Mouse (Mus musculus) limb, embryonic 10.5 days (tissue): ENCODE measurements around the gene Cyp2j7. TPM values are rescaled to one million over a fixed set of nuclear protein-coding genes. Genes with fewer than 3 reads are reported as not detected.
"Not testable (repeated sequence)": the region's sequence is repeated elsewhere in the genome, so short reads cannot be mapped to it uniquely, and the experiment has no call there.

Experiments used
- DNase-seq: peaks from one replicate; pipeline ENCODE4 v3.0.0-alpha.2; 2017; ENCODE audit warnings: low spot score
- H3K27ac ChIP-seq: fragments of 300-500 bp; sonication (generic); 2 replicates; pipeline ENCODE4 v1.5.1; 2016; ENCODE audit warnings: mild to moderate bottlenecking
- H3K27me3 ChIP-seq: fragments of 300-500 bp; sonication (generic); 2 replicates; pipeline ENCODE4 v1.6.1; 2016; ENCODE audit warnings: low read depth, mild to moderate bottlenecking; ENCODE audit not compliant: poor library complexity, severe bottlenecking
- H3K36me3 ChIP-seq: fragments of 300-500 bp; sonication (generic); 2 replicates; pipeline ENCODE4 v1.6.1; 2016; ENCODE audit warnings: mild to moderate bottlenecking, moderate library complexity
- H3K4me1 ChIP-seq: fragments of 300-500 bp; sonication (generic); 2 replicates; pipeline ENCODE4 v1.6.1; 2016
- H3K4me3 ChIP-seq: fragments of 300-500 bp; sonication (generic); 2 replicates; pipeline ENCODE4 v1.5.1; 2016; ENCODE audit warnings: mild to moderate bottlenecking, moderate library complexity
- H3K9me3 ChIP-seq: fragments of 300-500 bp; sonication (generic); replicated peaks from 2 replicates; pipeline ENCODE4 v1.6.1; 2016; ENCODE audit warnings: mild to moderate bottlenecking
- WGBS: fragments of 180-500 bp; shearing (Covaris S2); methylation state at CpG from one replicate; pipeline ENCODE4 v1.1.7; 2016; 5-methylcytosine and 5-hydroxymethylcytosine counted together
- polyA plus RNA-seq: library from polyadenylated mRNA; unstranded; fragments of >200 nt; fragmentation: Nextera tagmentation; extraction: Ambion mirVana; gene quantifications from 2 replicates; pipeline ENCODE4 v1.2.1, GENCODE M21; 2016

Cyp2j7 gene
- not detected in 2 replicates for polyA plus RNA-seq

DNA sequence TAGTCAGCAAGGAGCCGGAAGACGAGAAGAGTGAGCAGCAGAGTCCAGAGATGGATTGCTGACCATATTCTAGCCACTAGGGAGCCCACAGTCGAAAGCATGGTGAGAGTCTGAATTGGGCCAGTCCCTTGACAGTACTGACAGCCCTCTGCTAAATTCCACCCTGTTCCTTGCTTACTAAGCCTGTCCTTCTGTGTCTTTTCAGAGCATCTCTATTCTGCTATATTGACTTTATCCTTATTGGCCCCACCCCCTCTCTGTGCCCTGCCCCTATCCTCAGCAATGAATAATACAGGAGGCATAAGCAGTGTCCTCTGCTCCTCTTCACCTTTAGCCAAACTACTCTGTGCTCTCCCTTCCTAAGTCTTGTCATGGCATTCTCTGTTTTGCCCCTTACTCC, at the start of gene Cyp2j7:
TSS of gene Cyp2j7 (minus strand) at position 101 of the 400 bp plus-strand sequence.
- WGBS: 84% methylated on average over 3 of the region's 3 CpGs
- no peak for DNase-seq
- H3K27ac ChIP-seq: no peak within 1 kb of the TSS
- H3K27me3 ChIP-seq: no peaks in the 10 kb centered on the region
- no peak within 1 kb of the TSS for H3K4me3 ChIP-seq
- H3K36me3 ChIP-seq: no peaks in the 10 kb centered on the region
- H3K9me3 ChIP-seq: no peaks in the 10 kb centered on the region
- no peaks in the 10 kb centered on the region for H3K4me1 ChIP-seq

- WGBS: 70% methylated on average over 1 of the region's 1 CpGs
- not testable (repeated sequence) for H3K4me3 ChIP-seq, H3K27ac ChIP-seq, H3K4me1 ChIP-seq, H3K9me3 ChIP-seq, H3K27me3 ChIP-seq, H3K36me3 ChIP-seq, DNase-seq
Measured at GRCm38 (mm10) chr4:96276896-96277295, 40.4 kb upstream of the Cyp2j7 start.

- no peaks in the 10 kb centered on the region for H3K36me3 ChIP-seq
- H3K27ac ChIP-seq: no peak overlapping the region
- no peak overlapping the region for H3K4me3 ChIP-seq
- H3K4me1 ChIP-seq: no peaks in the 10 kb centered on the region
- no peaks in the 10 kb centered on the region for H3K27me3 ChIP-seq
- peak; percentile 47 for DNase-seq
- no peaks in the 10 kb centered on the region for H3K9me3 ChIP-seq
Measured at GRCm38 (mm10) chr4:96273907-96274306, 37.4 kb upstream of the Cyp2j7 start.

GRCm38 (mm10) chr4:96196701-96197100, 39.8 kb downstream of the Cyp2j7 start:
- Histone ChIP-seq H3K4me1 (no peaks in the 10 kb centered on the region), H3K27ac (no peak overlapping the region), H3K36me3 (no peaks in the 10 kb centered on the region), H3K27me3 (no peaks in the 10 kb centered on the region), H3K9me3 (no peaks in the 10 kb centered on the region), H3K4me3 (no peak overlapping the region)
- no peak for DNase-seq
- WGBS: 77% methylated on average over 1 of the region's 1 CpGs

- not testable (repeated sequence) for H3K27me3 ChIP-seq, H3K4me1 ChIP-seq, H3K4me3 ChIP-seq, H3K36me3 ChIP-seq, H3K27ac ChIP-seq, DNase-seq, H3K9me3 ChIP-seq
- 90% methylated on average over 5 of the region's 5 CpGs for WGBS
Measured at GRCm38 (mm10) chr4:96189321-96189720, 47.1 kb downstream of the Cyp2j7 start.

DNA sequence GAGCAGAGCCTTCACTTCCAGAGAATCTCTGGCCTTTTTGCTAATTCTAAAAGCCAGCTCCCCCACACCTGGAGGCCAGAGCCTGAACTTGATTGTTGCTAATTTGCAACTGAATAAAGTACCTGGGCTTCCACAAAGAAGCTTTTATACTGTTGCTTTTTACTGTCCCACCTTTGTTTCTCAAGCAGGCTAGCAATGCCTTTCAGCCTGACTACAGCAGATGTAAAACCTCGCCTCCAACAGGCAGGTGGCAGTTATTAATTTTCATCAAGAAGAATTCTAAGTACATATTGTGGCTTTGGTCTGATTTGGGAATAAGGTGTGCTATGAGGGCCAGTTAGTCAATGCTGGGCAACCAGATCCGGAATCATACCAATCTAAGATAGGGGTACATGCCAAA, 47.8 kb downstream of the Cyp2j7 start:
- H3K36me3 ChIP-seq, H3K4me3 ChIP-seq, DNase-seq, H3K9me3 ChIP-seq, H3K27ac ChIP-seq, H3K4me1 ChIP-seq, H3K27me3 ChIP-seq: not testable (repeated sequence)
- WGBS: 89% methylated on average over 2 of the region's 2 CpGs

- H3K27me3 ChIP-seq, H3K9me3 ChIP-seq, H3K4me1 ChIP-seq, H3K4me3 ChIP-seq, H3K36me3 ChIP-seq, DNase-seq, H3K27ac ChIP-seq: not testable (repeated sequence)
- WGBS: 90% methylated on average over 2 of the region's 2 CpGs
Measured at GRCm38 (mm10) chr4:96188146-96188545, 48.3 kb downstream of the Cyp2j7 start.

- not testable (repeated sequence) for DNase-seq, H3K27ac ChIP-seq, H3K4me3 ChIP-seq, H3K36me3 ChIP-seq, H3K4me1 ChIP-seq, H3K9me3 ChIP-seq, H3K27me3 ChIP-seq
- 96% methylated on average over 2 of the region's 2 CpGs for WGBS
Measured at GRCm38 (mm10) chr4:96184716-96185115, 51.7 kb downstream of the Cyp2j7 start.

- WGBS: 95% methylated on average over 1 of the region's 1 CpGs
- Histone ChIP-seq H3K27ac (no peak overlapping the region), H3K4me1 (no peaks in the 10 kb centered on the region), H3K4me3 (no peak overlapping the region), H3K9me3 (no peaks in the 10 kb centered on the region), H3K36me3 (no peaks in the 10 kb centered on the region), H3K27me3 (no peaks in the 10 kb centered on the region)
- DNase-seq: no peak
Measured at GRCm38 (mm10) chr4:96162839-96163238, 73.6 kb downstream of the Cyp2j7 start.

DNA sequence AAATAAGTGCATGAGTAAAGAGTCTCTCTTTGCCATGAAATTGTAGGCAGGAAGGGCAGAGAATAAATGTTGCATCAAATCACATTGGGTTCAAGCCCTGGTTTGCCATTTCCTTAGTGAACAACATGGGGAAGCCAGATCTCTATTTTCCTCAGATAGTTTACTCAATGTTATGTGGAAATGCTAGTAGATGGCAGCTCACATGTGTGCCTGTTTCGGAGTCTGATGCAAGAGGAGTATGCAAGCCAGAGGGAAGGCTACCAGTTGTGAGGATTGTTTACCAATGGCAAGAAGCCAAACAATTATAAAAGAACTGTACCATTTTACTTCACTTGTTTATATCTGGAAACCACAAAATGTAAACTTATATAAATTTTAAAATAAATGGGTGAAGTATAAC, 74.9 kb downstream of the Cyp2j7 start:
- Histone ChIP-seq H3K4me3 (no peak overlapping the region), H3K27me3 (no peaks in the 10 kb centered on the region), H3K27ac (no peak overlapping the region), H3K36me3 (no peaks in the 10 kb centered on the region), H3K4me1 (no peaks in the 10 kb centered on the region), H3K9me3 (no peaks in the 10 kb centered on the region)
- DNase-seq: no peak
- 91% methylated on average over 1 of the region's 1 CpGs for WGBS

Other genes starting within 250 kb of the Cyp2j7 start
- gene Cyp2j13, start 159.1 kb downstream of the Cyp2j7 start, polyA plus RNA-seq: not detected in 2 replicates
- gene Cyp2j12, start 95.5 kb downstream of the Cyp2j7 start, polyA plus RNA-seq: not detected in 2 replicates
- not detected in 2 replicates for gene Cyp2j11, start 112.0 kb upstream of the Cyp2j7 start, polyA plus RNA-seq